Comparison of ENCODE assay signal across 21 mouse cellular contexts in genomic region chr7:79471436-79471835, GRCm38 (mm10). TPM values are rescaled to one million over a fixed set of nuclear protein-coding genes. Genes with fewer than 3 reads are reported as not detected.
DNase-seq lines count a peak whose midpoint lies in the region; ATAC-seq and TF ChIP-seq lines count a peak whose summit lies in the region.
"Had no signal": no experiment of that assay in that cellular context is flagged by ENCODE, and none has a peak within 500 bp of the region (broad histone marks: within the 10 kb centered on the region; RNA-seq: fewer than 3 reads in every experiment).

No protein-coding gene starts in this region.

- 65% methylated on average over 7 of the region's 7 CpGs for WGBS in embryonic facial prominence, embryonic 11.5 days
- WGBS in embryonic facial prominence, embryonic 10.5 days = 67% methylated on average over 7 of the region's 7 CpGs

- H3K4me1 ChIP-seq in embryonic facial prominence, embryonic 11.5 days (ENCODE audit: control insufficient read depth, insufficient read depth, low read length) = no peaks in the 10 kb centered on the region; the same call in 1 of the 2 replicates
- peaks cover 27% of the 10 kb centered on the region for H3K4me1 ChIP-seq in embryonic facial prominence, embryonic 10.5 days

- DNase-seq in embryonic facial prominence, embryonic 11.5 days (ENCODE audit: low spot score) = peak; percentile 11
- DNase-seq in embryonic facial prominence, embryonic 10.5 days (ENCODE audit: low spot score) = no peak
- no peak for DNase-seq in left cerebral cortex, adult 2 months (ENCODE audit: extremely low spot score in 1 of 2, low spot score in 2 of 2)
- DNase-seq in left cerebral cortex, postnatal 14 days (ENCODE audit: low spot score in 2 of 2) = no peak
- DNase-seq in A20 (ENCODE audit: low read depth, low spot score) (peak; percentile 48), ZHBTc4 (ENCODE audit: low read depth, low spot score) (peak; percentile 38)
- no peak for DNase-seq in retina, postnatal 1 day
- no peak for DNase-seq in urinary bladder, postnatal 36 days (ENCODE audit: low spot score in 2 of 2)
- DNase-seq: cerebellum, adult 9-10 months; gastrocnemius, postnatal 14 days; layer of hippocampus, postnatal 36 days; right cerebral cortex, postnatal 14 days; thymus, postnatal 36 days had no signal

- no peak for ATAC-seq in embryonic facial prominence, embryonic 11.5 days (replicated peaks; ENCODE audit: insufficient number of reproducible peaks, low FRiP score, low TSS enrichment, low read depth)
- ATAC-seq: activated CD4-positive, CD25-positive, alpha-beta regulatory T cell, adult 4 months; midbrain, embryonic 15.5 days had no signal

- no peaks in the 10 kb centered on the region for H3K27me3 ChIP-seq in embryonic facial prominence, embryonic 11.5 days (ENCODE audit: control insufficient read depth, insufficient read depth, low read length)
- peaks cover 11% of the 10 kb centered on the region for H3K27me3 ChIP-seq in embryonic facial prominence, embryonic 10.5 days (replicated peaks; ENCODE audit: low read depth, poor library complexity, severe bottlenecking)
- H3K27me3 ChIP-seq: neural tube, embryonic 15.5 days had no signal

- H3K4me3 ChIP-seq in embryonic facial prominence, embryonic 11.5 days (ENCODE audit: low read depth, low read length) = no peak overlapping the region
- H3K4me3 ChIP-seq in embryonic facial prominence, embryonic 10.5 days = no peak overlapping the region
- H3K4me3 ChIP-seq in left cerebral cortex, adult 2 months = no peak overlapping the region
- H3K4me3 ChIP-seq: embryonic facial prominence, embryonic 13.5 days; forebrain, embryonic 12.5 days; limb, embryonic 12.5 days; midbrain, embryonic 15.5 days; neural tube, embryonic 15.5 days had no signal

- intact Hi-C loops in left cerebral cortex, adult 2 months (cut with DNase I) = no loop called here
- intact Hi-C loops in left cerebral cortex, postnatal 14 days (cut with DNase I) = no loop called here

- TF ChIP-seq CTCF in left cerebral cortex, adult 2 months (IDR thresholded peaks at IDR 0.05) = peak; percentile 44

- H3K9ac ChIP-seq in embryonic facial prominence, embryonic 11.5 days (replicated peaks; ENCODE audit: low read length) = no peak overlapping the region
- H3K9ac ChIP-seq: embryonic facial prominence, embryonic 13.5 days; forebrain, embryonic 12.5 days; hindbrain, embryonic 14.5 days; limb, embryonic 12.5 days; midbrain, embryonic 15.5 days; neural tube, embryonic 15.5 days had no signal

- no peak overlapping the region for H3K4me2 ChIP-seq in embryonic facial prominence, embryonic 11.5 days (ENCODE audit: low read depth, low read length)
- H3K4me2 ChIP-seq: embryonic facial prominence, embryonic 13.5 days; forebrain, embryonic 12.5 days; heart, embryonic 11.5 days; hindbrain, embryonic 14.5 days; limb, embryonic 12.5 days; midbrain, embryonic 15.5 days; neural tube, embryonic 15.5 days had no signal

- no peaks in the 10 kb centered on the region for H3K36me3 ChIP-seq in embryonic facial prominence, embryonic 11.5 days (replicated peaks; ENCODE audit: control insufficient read depth, insufficient read depth, low read depth, low read length)
- no peaks in the 10 kb centered on the region for H3K36me3 ChIP-seq in embryonic facial prominence, embryonic 10.5 days (replicated peaks)
- H3K36me3 ChIP-seq: embryonic facial prominence, embryonic 13.5 days; forebrain, embryonic 12.5 days; limb, embryonic 12.5 days; midbrain, embryonic 15.5 days; neural tube, embryonic 15.5 days had no signal

- H3K27ac ChIP-seq in embryonic facial prominence, embryonic 11.5 days (replicated peaks; ENCODE audit: low read depth, low read length) = no peak overlapping the region
- H3K27ac ChIP-seq in embryonic facial prominence, embryonic 10.5 days (replicated peaks) = no peak overlapping the region
- H3K27ac ChIP-seq in left cerebral cortex, adult 2 months = no peak overlapping the region
- H3K27ac ChIP-seq: embryonic facial prominence, embryonic 13.5 days; forebrain, embryonic 12.5 days; hindbrain, embryonic 14.5 days; limb, embryonic 12.5 days; midbrain, embryonic 15.5 days; neural tube, embryonic 15.5 days had no signal

- H3K9me3 ChIP-seq in embryonic facial prominence, embryonic 11.5 days (replicated peaks; ENCODE audit: control insufficient read depth, low read length) = no peaks in the 10 kb centered on the region
- H3K9me3 ChIP-seq in embryonic facial prominence, embryonic 10.5 days = peaks cover 3% of the 10 kb centered on the region; the same call in 1 of the 2 replicates
- H3K9me3 ChIP-seq: forebrain, embryonic 12.5 days; limb, embryonic 12.5 days; midbrain, embryonic 15.5 days; neural tube, embryonic 15.5 days had no signal

RNA-seq across cellular contexts. Expression of gene Polg, which starts 5.3 kb away (rescaled TPM):
- 19.7 and 21.3 TPM in 2 replicates for polyA plus RNA-seq in embryonic facial prominence, embryonic 11.5 days (2014; fragmentation: Nextera tagmentation; extraction: Ambion mirVana)
- polyA plus RNA-seq in embryonic facial prominence, embryonic 10.5 days (2016; fragmentation: Nextera tagmentation; extraction: Ambion mirVana) = 33.4 and 37.8 TPM in 2 replicates
- total RNA-seq in left cerebral cortex, adult 2 months (2021) = 100 to 1,000 TPM in 1 of 2 experiments, 10 to 100 TPM in 1; 86.7 to 100 TPM
- total RNA-seq in left cerebral cortex, postnatal 14 days (2021) = 10 to 100 TPM; 84.3 to 90.1 TPM

Comparison
In these comparisons a context has a peak if more than half of its experiments do, and no peak if none do; other contexts are left out.
1. DNase-seq: peak in embryonic facial prominence, embryonic 11.5 days (single experiment), A20 (single experiment) and ZHBTc4 (single experiment); none in embryonic facial prominence, embryonic 10.5 days (single experiment), left cerebral cortex, adult 2 months (0 of 2), left cerebral cortex, postnatal 14 days (0 of 2), retina, postnatal 1 day (single experiment) and urinary bladder, postnatal 36 days (0 of 2).